ENCODE assay signal across 18 mouse cellular contexts in the genomic region with DNA sequence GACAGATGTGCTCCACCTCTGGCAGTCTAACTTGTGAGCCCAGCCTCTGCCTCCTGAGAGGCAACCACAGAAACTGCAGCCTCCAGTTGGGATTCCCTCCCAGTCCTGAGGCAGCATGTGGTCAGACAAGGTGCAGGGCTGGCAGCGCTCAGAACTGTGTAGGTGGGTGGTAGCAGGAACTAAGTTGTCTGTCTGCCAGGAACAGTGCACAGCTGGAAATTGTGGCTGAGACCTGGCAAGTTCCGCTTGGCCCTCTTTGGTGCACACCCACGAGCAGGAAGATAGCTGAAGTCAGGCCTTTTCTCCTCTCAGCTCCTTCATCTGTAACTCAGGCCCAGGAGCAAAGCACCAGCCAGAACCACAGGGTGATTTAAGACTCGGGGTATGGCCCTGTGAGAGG.
DNase-seq lines count a peak whose midpoint lies in the region; ATAC-seq and TF ChIP-seq lines count a peak whose summit lies in the region.
"Had no signal": no experiment of that assay in that cellular context is flagged by ENCODE, and none has a peak within 500 bp of the region (broad histone marks: within the 10 kb centered on the region; RNA-seq: fewer than 3 reads in every experiment).

No protein-coding gene starts in this region.

- TF ChIP-seq CTCF in thymus, adult 2 months (IDR thresholded peaks at IDR 0.05; ENCODE audit: borderline replicate concordance, control insufficient read depth, extremely low read depth, insufficient read depth, low read length, poor library complexity): no peak

- ATAC-seq in heart, embryonic 12.5 days (ENCODE audit: insufficient number of reproducible peaks, low FRiP score): 0 out of 2 replicates have a peak, but pooled peaks have one; percentile 22
- no peak for ATAC-seq in erythroblast, adult 5-6 weeks (replicated peaks; ENCODE audit: low FRiP score, poor library complexity, severe bottlenecking)
- ATAC-seq in neural tube, embryonic 15.5 days (ENCODE audit: low FRiP score): no peak
- ATAC-seq: liver, embryonic 12.5 days had no signal

- no peaks in the 10 kb centered on the region for H3K9me3 ChIP-seq in heart, embryonic 12.5 days (replicated peaks)
- no peaks in the 10 kb centered on the region for H3K9me3 ChIP-seq in heart, embryonic 10.5 days
- no peaks in the 10 kb centered on the region for H3K9me3 ChIP-seq in neural tube, embryonic 15.5 days (replicated peaks)
- H3K9me3 ChIP-seq: embryonic facial prominence, embryonic 12.5 days; forebrain, embryonic 12.5 days; hindbrain, embryonic 15.5 days; liver, embryonic 12.5 days; midbrain, embryonic 12.5 days had no signal

- H3K4me1 ChIP-seq in heart, embryonic 12.5 days (replicated peaks): peaks cover 14% of the 10 kb centered on the region; the same call in 1 of the 2 replicates
- H3K4me1 ChIP-seq in heart, embryonic 10.5 days: peaks cover 8% of the 10 kb centered on the region; the same call in 1 of the 2 replicates
- peaks cover 34% of the 10 kb centered on the region for H3K4me1 ChIP-seq in thymus, adult 2 months (replicated peaks; ENCODE audit: control insufficient read depth, insufficient read depth, low read length)
- 0 out of 2 replicates have a peak, but pooled peaks cover 3% of the 10 kb centered on the region for H3K4me1 ChIP-seq in neural tube, embryonic 15.5 days
- H3K4me1 ChIP-seq: forebrain, embryonic 12.5 days; hindbrain, embryonic 15.5 days; liver, embryonic 12.5 days; midbrain, embryonic 12.5 days had no signal

- H3K4me3 ChIP-seq in heart, embryonic 12.5 days: no peak overlapping the region
- no peak overlapping the region for H3K4me3 ChIP-seq in heart, embryonic 10.5 days
- no peak overlapping the region for H3K4me3 ChIP-seq in thymus, adult 2 months (ENCODE audit: control insufficient read depth, insufficient read depth, low read length)
- no peak overlapping the region for H3K4me3 ChIP-seq in neural tube, embryonic 15.5 days (replicated peaks)
- H3K4me3 ChIP-seq: embryonic facial prominence, embryonic 12.5 days; forebrain, embryonic 12.5 days; hindbrain, embryonic 15.5 days; liver, embryonic 12.5 days; midbrain, embryonic 12.5 days had no signal

- WGBS in heart, embryonic 12.5 days: 72% methylated on average over 4 of the region's 4 CpGs
- 77% methylated on average over 4 of the region's 4 CpGs for WGBS in heart, embryonic 10.5 days
- WGBS in thymus, adult 2 months: 17% methylated on average over 4 of the region's 4 CpGs
- 82% methylated on average over 4 of the region's 4 CpGs for WGBS in neural tube, embryonic 15.5 days

- no peak overlapping the region for H3K27ac ChIP-seq in heart, embryonic 12.5 days (ENCODE audit: poor library complexity, severe bottlenecking)
- no peak overlapping the region for H3K27ac ChIP-seq in heart, embryonic 10.5 days
- peak overlapping the region; percentile 67 for H3K27ac ChIP-seq in thymus, adult 2 months (ENCODE audit: control insufficient read depth, insufficient read depth, low read length)
- H3K27ac ChIP-seq in neural tube, embryonic 15.5 days (replicated peaks): no peak overlapping the region
- H3K27ac ChIP-seq: embryonic facial prominence, embryonic 12.5 days; forebrain, embryonic 12.5 days; hindbrain, embryonic 15.5 days; liver, embryonic 12.5 days; midbrain, embryonic 12.5 days had no signal

- H3K9ac ChIP-seq in heart, embryonic 12.5 days: no peak overlapping the region
- no peak overlapping the region for H3K9ac ChIP-seq in neural tube, embryonic 15.5 days (replicated peaks)
- H3K9ac ChIP-seq: embryonic facial prominence, embryonic 12.5 days; forebrain, embryonic 12.5 days; hindbrain, embryonic 15.5 days; liver, embryonic 12.5 days; midbrain, embryonic 12.5 days had no signal

- DNase-seq in heart, embryonic 10.5 days (ENCODE audit: low spot score): no peak
- peak; percentile 4 for DNase-seq in CD4-positive helper T cell, adult 2 months (ENCODE audit: low read depth, low spot score)
- DNase-seq in fibroblast of lung, adult 2 months (ENCODE audit: low read depth): peak; percentile 17
- DNase-seq in thymus, adult 2 months: peak; percentile 44
- DNase-seq in adrenal gland, postnatal 36 days: no peak
- DNase-seq: adrenal gland, postnatal 25 days; cerebellum, postnatal 10 days; kidney, adult 11 months; kidney, postnatal 25 days; right cerebral cortex, postnatal 14 days had no signal

- no peaks in the 10 kb centered on the region for H3K27me3 ChIP-seq in heart, embryonic 12.5 days (replicated peaks)
- H3K27me3 ChIP-seq in heart, embryonic 10.5 days (ENCODE audit: insufficient read depth, poor library complexity, severe bottlenecking): no peaks in the 10 kb centered on the region
- H3K27me3 ChIP-seq in thymus, adult 2 months (ENCODE audit: control insufficient read depth, insufficient read depth, low read length): no peaks in the 10 kb centered on the region
- H3K27me3 ChIP-seq in neural tube, embryonic 15.5 days (replicated peaks): no peaks in the 10 kb centered on the region
- H3K27me3 ChIP-seq: embryonic facial prominence, embryonic 12.5 days; hindbrain, embryonic 15.5 days; liver, embryonic 12.5 days; midbrain, embryonic 12.5 days had no signal

- no peak overlapping the region for H3K4me2 ChIP-seq in heart, embryonic 12.5 days
- no peak overlapping the region for H3K4me2 ChIP-seq in neural tube, embryonic 15.5 days
- H3K4me2 ChIP-seq: embryonic facial prominence, embryonic 12.5 days; forebrain, embryonic 12.5 days; hindbrain, embryonic 15.5 days; liver, embryonic 12.5 days; midbrain, embryonic 12.5 days had no signal

- no peak for TF ChIP-seq POLR2A in thymus, adult 2 months (IDR thresholded peaks at IDR 0.05; ENCODE audit: control insufficient read depth, extremely low read depth, insufficient read depth, low read length, poor library complexity)

- H3K36me3 ChIP-seq in heart, embryonic 12.5 days: no peaks in the 10 kb centered on the region
- H3K36me3 ChIP-seq in heart, embryonic 10.5 days: no peaks in the 10 kb centered on the region
- H3K36me3 ChIP-seq in thymus, adult 2 months (ENCODE audit: control insufficient read depth, insufficient read depth, low read length): no peaks in the 10 kb centered on the region
- no peaks in the 10 kb centered on the region for H3K36me3 ChIP-seq in neural tube, embryonic 15.5 days
- H3K36me3 ChIP-seq: embryonic facial prominence, embryonic 12.5 days; forebrain, embryonic 12.5 days; hindbrain, embryonic 15.5 days; liver, embryonic 12.5 days; midbrain, embryonic 12.5 days had no signal

Comparison
In these comparisons a context has a peak if more than half of its experiments do, and no peak if none do; other contexts are left out.
1. DNase-seq: peak in CD4-positive helper T cell, adult 2 months (single experiment), fibroblast of lung, adult 2 months (single experiment) and thymus, adult 2 months (single experiment); none in heart, embryonic 10.5 days (single experiment) and adrenal gland, postnatal 36 days (0 of 2).